ENCODE assay signal across 10 mouse cellular contexts in genomic region chr14:64590611-64591010, GRCm38 (mm10).
DNase-seq lines count a peak whose midpoint lies in the region; ATAC-seq and TF ChIP-seq lines count a peak whose summit lies in the region.
"Had no signal": no experiment of that assay in that cellular context is flagged by ENCODE, and none has a peak within 500 bp of the region (broad histone marks: within the 10 kb centered on the region; RNA-seq: fewer than 3 reads in every experiment).

No protein-coding gene starts in this region.

- TF ChIP-seq CTCF in brain, embryonic 14.5 days (IDR thresholded peaks at IDR 0.05; ENCODE audit: borderline replicate concordance, extremely low read depth, insufficient read depth, insufficient read length), result no peak

- DNase-seq in heart, adult 11 months, result no peak
- DNase-seq in brain, embryonic 14.5 days (ENCODE audit: low read depth), result peak; percentile 48
- peak; percentile 68 for DNase-seq in midbrain, embryonic 14.5 days
- no peak for DNase-seq in spleen, adult 18-20 months
- DNase-seq in embryo, embryonic 9.5 days (ENCODE audit: extremely low spot score), result no peak
- DNase-seq in testis, postnatal 14 days (ENCODE audit: low spot score), result no peak
- DNase-seq: layer of hippocampus, adult 9-11 months had no signal

- peaks cover 42% of the 10 kb centered on the region for H3K4me1 ChIP-seq in heart, embryonic 13.5 days
- H3K4me1 ChIP-seq in forebrain, embryonic 16.5 days (replicated peaks; ENCODE audit: control insufficient read depth, insufficient read depth, low read length), result peaks cover 48% of the 10 kb centered on the region
- peaks cover 42% of the 10 kb centered on the region for H3K4me1 ChIP-seq in midbrain, embryonic 14.5 days (ENCODE audit: control insufficient read depth, insufficient read depth, low read length)

- H3K4me2 ChIP-seq in heart, embryonic 13.5 days, result peak overlapping the region; percentile 71
- peak overlapping the region; percentile 99 for H3K4me2 ChIP-seq in forebrain, embryonic 16.5 days (ENCODE audit: low read length)
- peak overlapping the region; percentile 75 for H3K4me2 ChIP-seq in midbrain, embryonic 14.5 days (ENCODE audit: low read length)

- no peaks in the 10 kb centered on the region for H3K9me3 ChIP-seq in heart, embryonic 13.5 days
- H3K9me3 ChIP-seq in forebrain, embryonic 16.5 days (ENCODE audit: control insufficient read depth, low read length), result no peaks in the 10 kb centered on the region
- no peaks in the 10 kb centered on the region for H3K9me3 ChIP-seq in midbrain, embryonic 14.5 days (ENCODE audit: control insufficient read depth, low read length)

- H3K27ac ChIP-seq in heart, embryonic 13.5 days (replicated peaks), result no peak overlapping the region
- peak overlapping the region; percentile 99 for H3K27ac ChIP-seq in forebrain, embryonic 16.5 days (ENCODE audit: low read length)
- peak overlapping the region; percentile 100 for H3K27ac ChIP-seq in midbrain, embryonic 14.5 days (replicated peaks; ENCODE audit: low read depth, low read length)

- WGBS in heart, embryonic 13.5 days, result 2% methylated on average over 15 of the region's 15 CpGs
- 2% methylated on average over 15 of the region's 15 CpGs for WGBS in forebrain, embryonic 16.5 days
- under 1% methylated on average over 15 of the region's 15 CpGs for WGBS in midbrain, embryonic 14.5 days

- peak overlapping the region; percentile 19; the same call in 1 of the 2 replicates for H3K9ac ChIP-seq in heart, embryonic 13.5 days
- H3K9ac ChIP-seq in forebrain, embryonic 16.5 days (replicated peaks; ENCODE audit: low read depth, low read length), result peak overlapping the region; percentile 96
- H3K9ac ChIP-seq in midbrain, embryonic 14.5 days (replicated peaks; ENCODE audit: low read length), result peak overlapping the region; percentile 100

- H3K4me3 ChIP-seq in heart, embryonic 13.5 days, result peak overlapping the region; percentile 47
- peak overlapping the region; percentile 68 for H3K4me3 ChIP-seq in forebrain, embryonic 16.5 days (replicated peaks; ENCODE audit: low read length)
- peak overlapping the region; percentile 87 for H3K4me3 ChIP-seq in midbrain, embryonic 14.5 days (replicated peaks; ENCODE audit: low read depth, low read length)
- H3K4me3 ChIP-seq: myocyte had no signal

- ATAC-seq in heart, embryonic 13.5 days (ENCODE audit: extremely low read depth, insufficient number of reproducible peaks, low FRiP score, low TSS enrichment), result no peak
- ATAC-seq in forebrain, embryonic 16.5 days, result no peak
- ATAC-seq in midbrain, embryonic 14.5 days (ENCODE audit: low FRiP score, low TSS enrichment), result no peak

- H3K36me3 ChIP-seq in heart, embryonic 13.5 days, result no peaks in the 10 kb centered on the region
- peaks cover 4% of the 10 kb centered on the region for H3K36me3 ChIP-seq in forebrain, embryonic 16.5 days (ENCODE audit: control insufficient read depth, insufficient read depth)
- H3K36me3 ChIP-seq in midbrain, embryonic 14.5 days (ENCODE audit: control insufficient read depth, insufficient read depth, low read length), result peaks cover 43% of the 10 kb centered on the region

- H3K27me3 ChIP-seq in heart, embryonic 13.5 days (replicated peaks), result peaks cover 100% of the 10 kb centered on the region
- H3K27me3 ChIP-seq in forebrain, embryonic 16.5 days (replicated peaks; ENCODE audit: control insufficient read depth, insufficient read depth, low read length), result no peaks in the 10 kb centered on the region
- H3K27me3 ChIP-seq in midbrain, embryonic 14.5 days (ENCODE audit: control insufficient read depth, insufficient read depth, low read length), result no peaks in the 10 kb centered on the region

- no peak for TF ChIP-seq POLR2A in brain, embryonic 14.5 days (IDR thresholded peaks at IDR 0.05; ENCODE audit: borderline replicate concordance, extremely low read depth, insufficient read depth, insufficient read length, poor library complexity, severe bottlenecking)

Comparison
In these comparisons a context has a peak if more than half of its experiments do, and no peak if none do; other contexts are left out.
1. H3K9ac ChIP-seq: peak in every context shown above with its lines; median percentile 100 in midbrain, embryonic 14.5 days; 96 in forebrain, embryonic 16.5 days; 19 in heart, embryonic 13.5 days.
2. DNase-seq: peak in brain, embryonic 14.5 days (single experiment) and midbrain, embryonic 14.5 days (single experiment); none in heart, adult 11 months (single experiment), spleen, adult 18-20 months (0 of 2), embryo, embryonic 9.5 days (single experiment) and testis, postnatal 14 days (single experiment).
3. Peak in every context shown above with its lines, with median percentiles within 50 percentile points of each other: H3K4me2 ChIP-seq and H3K4me3 ChIP-seq.